Mouse (Mus musculus) liver, embryonic 16.5 days (tissue): ENCODE measurements at regions not wholly inside any gene's neighbourhood (a gene's known extent, or its start where the extent isn't known, plus 50 kb on each side); places are given as distances from the start of the nearest gene placed in this dataset.

Source experiments
- ATAC-seq: fragments of 200-750 bp; cut with Nextera tagmentation; 2 replicates; pipeline ENCODE4 v1.8.0; 2017; ENCODE audit warnings: low read depth, mild to moderate bottlenecking, moderate number of reproducible peaks, moderate library complexity
- H3K27ac ChIP-seq: fragments of 300-500 bp; sonication (generic); 2 replicates; pipeline ENCODE4 v1.5.1; 2014; ENCODE audit warnings: mild to moderate bottlenecking, low read length
- H3K27me3 ChIP-seq: fragments of 300-500 bp; sonication (generic); 2 replicates; pipeline ENCODE4 v1.6.1; 2014; ENCODE audit warnings: low read depth, low read length, mixed read lengths; ENCODE audit not compliant: control insufficient read depth, insufficient read depth
- H3K36me3 ChIP-seq: fragments of 300-500 bp; sonication (generic); 2 replicates; pipeline ENCODE4 v1.6.1; 2014; ENCODE audit warnings: mild to moderate bottlenecking; ENCODE audit not compliant: control insufficient read depth, insufficient read depth
- H3K4me1 ChIP-seq: fragments of 300-500 bp; sonication (generic); 2 replicates; pipeline ENCODE4 v1.6.1; 2014; ENCODE audit warnings: low read depth, low read length, mixed read lengths; ENCODE audit not compliant: control insufficient read depth
- H3K4me2 ChIP-seq: fragments of 300-500 bp; sonication (generic); 2 replicates; pipeline ENCODE4 v1.6.1; 2014; ENCODE audit warnings: low read depth, low read length, mixed read lengths
- H3K4me3 ChIP-seq: fragments of 300-500 bp; sonication (generic); 2 replicates; pipeline ENCODE4 v1.5.1; 2014; ENCODE audit warnings: low read depth, mild to moderate bottlenecking, low read length
- H3K9ac ChIP-seq: fragments of 300-500 bp; sonication (generic); 2 replicates; pipeline ENCODE4 v1.6.1; 2014; ENCODE audit warnings: low read depth, low read length
- H3K9me3 ChIP-seq: fragments of 300-500 bp; sonication (generic); replicated peaks from 2 replicates; pipeline ENCODE4 v1.6.1; 2016; ENCODE audit warnings: low read length; ENCODE audit not compliant: control insufficient read depth
- WGBS: fragments of 180-500 bp; shearing (Covaris S2); extraction: QIAGEN DNeasy Blood & Tissue Kit; methylation state at CpG from one replicate; pipeline ENCODE4 v1.1.7; 2014; ENCODE audit not compliant: insufficient replicate concordance; 5-methylcytosine and 5-hydroxymethylcytosine counted together

DNA sequence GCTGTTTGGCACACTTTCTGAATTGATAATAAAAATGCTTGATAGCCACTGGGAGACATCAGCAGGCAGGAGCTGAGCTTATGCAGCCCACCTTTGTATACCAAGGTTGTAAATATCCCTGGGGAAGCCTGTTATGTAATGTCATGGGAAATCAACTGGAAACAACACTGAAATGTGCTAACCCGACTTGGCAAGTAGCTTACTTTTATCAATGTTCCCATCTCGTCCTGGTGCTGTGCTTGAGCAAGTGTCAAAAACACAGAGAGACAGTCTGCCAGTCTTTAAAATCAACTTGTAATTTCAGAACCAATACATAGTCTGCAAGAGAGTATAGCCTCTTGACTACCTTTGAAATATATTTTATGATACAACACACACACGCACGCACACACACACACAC lies 391.7 kb upstream of the Fam241a start:
- WGBS = 53% methylated on average over 4 of the region's 4 CpGs
- H3K4me2 ChIP-seq = no peak overlapping the region
- no peaks in the 10 kb centered on the region for H3K27me3 ChIP-seq
- no peak overlapping the region for H3K9ac ChIP-seq
- no peaks in the 10 kb centered on the region for H3K36me3 ChIP-seq
- no peak overlapping the region for H3K4me3 ChIP-seq
- H3K4me1 ChIP-seq = no peaks in the 10 kb centered on the region
- ATAC-seq = no peak
- no peaks in the 10 kb centered on the region for H3K9me3 ChIP-seq
- H3K27ac ChIP-seq = no peak overlapping the region

DNA sequence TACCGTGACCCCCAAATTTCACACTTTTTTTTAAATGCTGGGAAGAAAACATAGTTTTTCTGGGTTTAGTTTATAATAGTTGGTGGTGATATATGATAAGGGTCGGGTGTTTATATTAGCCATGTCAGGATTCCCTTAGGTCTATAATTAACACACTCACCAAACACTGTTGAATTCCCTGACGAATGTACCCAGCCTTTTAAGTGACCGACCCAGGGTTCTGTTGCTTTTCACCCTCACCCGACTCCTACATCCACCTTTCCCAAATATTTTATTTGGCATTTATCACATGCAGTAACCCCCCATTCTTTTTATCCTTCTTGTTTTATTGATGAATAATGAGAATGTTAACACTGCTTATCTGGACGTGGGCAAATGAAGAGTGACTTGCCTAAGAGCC lies 389.1 kb upstream of the Fam241a start:
- ATAC-seq = no peak

DNA sequence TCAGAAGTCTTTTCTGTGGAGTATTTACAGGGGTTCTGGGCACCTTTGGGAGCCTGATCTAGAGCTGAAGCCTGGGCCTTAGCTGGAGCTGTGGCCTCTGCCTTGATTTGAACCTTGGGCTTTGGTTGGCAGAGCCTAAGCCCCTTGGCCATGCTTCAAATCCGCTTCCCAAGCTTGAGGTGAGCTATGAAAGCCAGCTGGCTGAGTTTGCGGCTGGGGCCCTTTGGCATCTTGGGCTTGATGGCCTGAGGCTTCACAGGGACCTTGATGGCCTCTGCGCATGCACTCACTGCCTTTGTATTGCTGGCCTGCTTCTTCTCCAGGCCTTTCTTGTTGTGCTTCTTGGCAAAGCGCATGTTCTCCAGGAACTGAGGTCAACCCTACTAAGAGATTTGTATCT lies 384.5 kb upstream of the Fam241a start:
- Histone ChIP-seq H3K9me3 (no peaks in the 10 kb centered on the region), H3K4me2 (no peak overlapping the region), H3K36me3 (no peaks in the 10 kb centered on the region), H3K4me1 (no peaks in the 10 kb centered on the region), H3K27ac (no peak overlapping the region), H3K4me3 (no peak overlapping the region), H3K27me3 (no peaks in the 10 kb centered on the region), H3K9ac (no peak overlapping the region)
- WGBS = 76% methylated on average over 4 of the region's 4 CpGs
- no peak for ATAC-seq

More for the DNA sequence above, 389.1 kb upstream of the Fam241a start:
- H3K36me3 ChIP-seq = no peaks in the 10 kb centered on the region
- 52% methylated on average over 6 of the region's 6 CpGs for WGBS
- no peaks in the 10 kb centered on the region for H3K4me1 ChIP-seq
- no peak overlapping the region for H3K4me3 ChIP-seq
- H3K9me3 ChIP-seq = no peaks in the 10 kb centered on the region
- H3K9ac ChIP-seq = no peak overlapping the region
- H3K4me2 ChIP-seq = no peak overlapping the region
- no peaks in the 10 kb centered on the region for H3K27me3 ChIP-seq
- no peak overlapping the region for H3K27ac ChIP-seq

DNA sequence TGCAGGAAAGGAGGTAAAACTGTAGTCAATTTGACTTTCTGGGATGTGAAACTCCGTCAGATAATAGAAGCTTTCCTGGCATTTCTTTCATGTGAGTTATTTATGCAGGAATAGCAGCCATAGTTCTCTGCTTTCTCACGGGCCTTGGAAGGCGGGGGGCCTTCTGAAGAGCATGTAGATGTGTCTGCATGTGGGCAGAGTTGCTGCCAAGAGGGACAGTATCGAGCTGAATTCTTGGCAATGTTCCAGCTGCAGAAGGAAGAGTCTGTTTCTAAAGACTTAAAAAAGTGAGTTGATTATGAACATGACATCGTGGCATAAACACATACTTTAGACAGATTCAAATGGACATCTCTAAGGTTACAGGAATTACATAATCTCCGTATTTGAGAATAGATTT lies 374.5 kb upstream of the Fam241a start:
- ATAC-seq = no peak

DNA sequence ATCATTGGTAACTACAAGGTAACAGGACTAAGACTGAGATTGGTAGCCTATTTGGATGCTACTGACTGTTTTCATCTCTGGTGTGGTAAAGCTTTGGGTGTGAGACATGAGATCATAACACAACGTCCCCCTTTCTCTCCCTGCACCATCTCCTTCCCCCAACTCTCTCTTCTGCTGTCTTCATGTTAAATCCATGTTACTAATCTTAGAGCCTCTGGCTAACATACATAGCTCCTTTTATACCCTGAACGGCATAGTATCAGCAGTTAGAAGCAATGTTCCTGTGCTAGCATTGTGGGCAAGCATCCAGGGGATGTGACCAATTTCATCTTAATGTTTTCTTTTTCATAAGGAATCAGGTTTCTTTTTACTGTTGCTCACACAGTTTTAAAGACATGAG lies 365.1 kb upstream of the Fam241a start:
- Histone ChIP-seq H3K4me3 (no peak overlapping the region), H3K27me3 (no peaks in the 10 kb centered on the region), H3K36me3 (no peaks in the 10 kb centered on the region), H3K4me1 (no peaks in the 10 kb centered on the region), H3K9me3 (no peaks in the 10 kb centered on the region), H3K4me2 (no peak overlapping the region), H3K27ac (no peak overlapping the region), H3K9ac (no peak overlapping the region)
- 60% methylated on average over 2 of the region's 2 CpGs for WGBS
- ATAC-seq = no peak

More for the DNA sequence above, 374.5 kb upstream of the Fam241a start:
- Histone ChIP-seq H3K4me2 (no peak overlapping the region), H3K36me3 (no peaks in the 10 kb centered on the region), H3K27ac (no peak overlapping the region), H3K27me3 (no peaks in the 10 kb centered on the region), H3K9me3 (no peaks in the 10 kb centered on the region), H3K4me1 (no peaks in the 10 kb centered on the region), H3K9ac (no peak overlapping the region), H3K4me3 (no peak overlapping the region)
- WGBS = 49% methylated on average over 6 of the region's 6 CpGs

DNA sequence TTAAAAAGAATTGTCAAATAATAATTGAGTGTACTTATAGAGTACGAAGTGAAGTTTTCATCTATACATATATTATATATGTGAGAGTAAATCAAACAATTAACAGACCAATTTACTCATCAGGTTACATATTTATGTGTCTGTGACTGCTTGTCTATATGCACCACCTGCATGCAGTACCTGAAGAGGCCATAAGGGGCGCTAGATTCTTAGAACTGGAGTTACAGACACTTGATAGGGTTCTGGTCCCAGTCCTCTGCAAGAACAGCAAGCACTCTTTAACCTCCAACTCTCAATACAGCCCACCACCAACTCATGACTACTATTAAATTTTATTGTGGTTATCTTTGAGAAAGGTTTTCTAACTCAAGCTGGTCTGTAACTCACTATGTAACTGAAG lies 351.7 kb upstream of the Fam241a start:
- Histone ChIP-seq H3K36me3 (no peaks in the 10 kb centered on the region), H3K4me2 (no peak overlapping the region), H3K4me1 (no peaks in the 10 kb centered on the region), H3K27me3 (no peaks in the 10 kb centered on the region), H3K9me3 (no peaks in the 10 kb centered on the region), H3K27ac (no peak overlapping the region), H3K9ac (no peak overlapping the region), H3K4me3 (no peak overlapping the region)
- ATAC-seq = no peak
- WGBS = 36% methylated on average over 2 of the region's 2 CpGs

DNA sequence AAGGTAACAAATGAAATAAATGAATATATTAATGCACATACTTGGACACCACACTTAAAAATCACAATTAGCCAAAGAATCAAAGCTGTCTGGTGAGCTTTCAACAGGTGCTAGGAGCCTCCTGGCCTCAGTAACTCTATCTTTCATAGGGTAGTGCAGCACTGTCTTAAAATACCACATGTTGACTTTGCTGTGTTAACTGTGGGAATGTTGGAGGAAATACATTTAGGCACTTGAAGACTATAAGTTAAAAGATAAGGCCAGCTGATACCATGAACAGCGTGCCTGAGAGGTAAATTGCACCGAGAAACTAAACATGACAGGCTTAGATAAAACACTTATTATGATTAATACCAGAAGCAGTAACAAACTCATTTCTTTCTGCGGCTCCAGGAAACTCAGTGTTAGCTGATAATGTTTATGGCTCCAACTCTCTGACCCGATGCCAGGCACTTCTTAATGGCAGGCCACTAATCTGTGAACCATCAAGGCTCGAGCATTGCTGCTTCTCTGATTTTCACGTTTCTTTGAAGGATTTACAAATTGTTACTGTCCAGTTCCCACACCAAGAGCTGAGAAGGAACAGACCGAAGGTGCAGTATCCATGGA lies 343.8 kb upstream of the Fam241a start:
- H3K4me1 ChIP-seq = no peaks in the 10 kb centered on the region
- WGBS = 19% methylated on average over 7 of the region's 7 CpGs

DNA sequence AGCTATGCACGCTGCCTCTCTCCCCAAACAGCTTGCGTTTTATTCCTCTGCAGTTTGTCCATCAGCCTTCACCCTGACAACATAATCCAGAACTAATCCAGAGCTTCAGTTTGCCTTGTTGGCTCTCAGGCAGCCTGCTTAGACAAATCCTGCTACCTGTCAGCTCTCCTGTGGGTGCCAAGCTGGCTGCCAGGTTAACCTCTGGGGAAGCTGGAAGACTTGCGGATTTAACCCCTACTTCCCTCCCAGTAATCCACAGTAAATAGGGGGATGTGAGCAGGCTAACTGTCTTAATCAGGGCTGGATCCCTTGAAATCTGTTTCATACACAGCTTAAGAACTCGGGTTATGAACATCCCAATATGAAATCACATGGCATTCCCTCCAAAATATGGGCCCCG lies 334.3 kb upstream of the Fam241a start:
- H3K4me3 ChIP-seq = no peak overlapping the region
- no peaks in the 10 kb centered on the region for H3K4me1 ChIP-seq
- no peaks in the 10 kb centered on the region for H3K9me3 ChIP-seq
- no peak for ATAC-seq
- H3K27me3 ChIP-seq = no peaks in the 10 kb centered on the region
- H3K9ac ChIP-seq = no peak overlapping the region
- H3K4me2 ChIP-seq = no peak overlapping the region
- H3K27ac ChIP-seq = no peak overlapping the region
- 59% methylated on average over 5 of the region's 5 CpGs for WGBS
- H3K36me3 ChIP-seq = no peaks in the 10 kb centered on the region

More for the DNA sequence above, 343.8 kb upstream of the Fam241a start:
- no peaks in the 10 kb centered on the region for H3K27me3 ChIP-seq
- no peaks in the 10 kb centered on the region for H3K9me3 ChIP-seq
- H3K36me3 ChIP-seq = no peaks in the 10 kb centered on the region
- no peak overlapping the region for H3K4me2 ChIP-seq
- no peak overlapping the region for H3K27ac ChIP-seq
- H3K4me3 ChIP-seq = no peak overlapping the region
- no peak for ATAC-seq
- H3K9ac ChIP-seq = no peak overlapping the region

DNA sequence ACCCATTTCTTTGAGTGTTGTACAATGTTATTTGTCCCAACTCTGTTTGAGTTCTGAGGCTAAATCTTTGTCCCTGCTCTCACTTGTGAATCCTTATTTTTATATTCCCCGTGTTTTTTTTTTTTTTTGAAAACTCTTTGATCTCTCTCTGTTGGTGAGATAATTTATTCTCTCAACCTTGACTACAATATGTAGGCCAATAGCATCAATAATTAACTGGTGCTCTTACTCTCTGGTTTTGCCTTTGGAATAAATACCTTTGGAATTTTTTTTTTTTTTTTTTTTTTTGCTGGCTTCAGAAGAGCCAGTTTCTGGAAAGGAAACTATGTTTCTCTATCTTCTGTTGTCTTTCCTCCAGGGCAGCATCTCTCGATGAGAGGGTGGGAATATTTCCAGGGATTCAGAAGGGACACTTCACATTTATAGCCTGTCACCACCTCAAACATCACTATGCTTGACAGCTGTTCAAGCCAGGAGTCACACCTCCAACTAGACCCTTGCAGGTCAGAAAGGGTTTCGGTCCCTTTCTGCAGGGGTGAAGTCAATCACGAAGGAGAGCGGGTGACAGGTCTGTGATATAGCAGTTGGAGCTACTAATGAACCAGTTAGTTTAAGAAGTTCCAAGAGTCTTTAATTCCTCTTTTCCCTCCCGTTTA lies 330.9 kb upstream of the Fam241a start:
- H3K9me3 ChIP-seq = no peaks in the 10 kb centered on the region
- ATAC-seq = no peak
- no peaks in the 10 kb centered on the region for H3K36me3 ChIP-seq
- H3K4me1 ChIP-seq = no peaks in the 10 kb centered on the region
- no peaks in the 10 kb centered on the region for H3K27me3 ChIP-seq
- WGBS = 59% methylated on average over 6 of the region's 6 CpGs
- no peak overlapping the region for H3K4me2 ChIP-seq
- no peak overlapping the region for H3K27ac ChIP-seq
- H3K4me3 ChIP-seq = no peak overlapping the region
- H3K9ac ChIP-seq = no peak overlapping the region
